Mouse (Mus musculus): ENCODE data around the gene Fbxl7.

Gene Fbxl7

GRCm38 (mm10) chr15:26895251-26895711 lies at the start of gene Fbxl7:
Fbxl7 (minus strand) TSS chr15:26895580.
- DNase-seq (ENCODE audit: low spot score): peak; percentile 70

- no peak for DNase-seq (ENCODE audit: low spot score)
These were observed 26.6 kb upstream of the Fbxl7 start for GRCm38 (mm10) chr15:26922026-26922425.

- DNase-seq (ENCODE audit: low spot score): no peak
These were observed 18.0 kb upstream of the Fbxl7 start for GRCm38 (mm10) chr15:26913427-26913826.

- no peak for DNase-seq (ENCODE audit: low spot score)
These were observed 381 bp upstream of the Fbxl7 start for GRCm38 (mm10) chr15:26895761-26896160.

- DNase-seq (ENCODE audit: low spot score): peak; percentile 10
These were observed 565 bp downstream of the Fbxl7 start for GRCm38 (mm10) chr15:26894801-26895229.

GRCm38 (mm10) chr15:26894031-26894655 lies 1.2 kb downstream of the Fbxl7 start:
- DNase-seq (ENCODE audit: low spot score): peak; percentile 21

- no peak for DNase-seq (ENCODE audit: low spot score)
These were observed 2.2 kb downstream of the Fbxl7 start for GRCm38 (mm10) chr15:26893136-26893535.

GRCm38 (mm10) chr15:26889971-26890370 lies 5.4 kb downstream of the Fbxl7 start:
- DNase-seq (ENCODE audit: low spot score): no peak

- DNase-seq (ENCODE audit: low spot score): no peak
These were observed 7.2 kb downstream of the Fbxl7 start for GRCm38 (mm10) chr15:26888170-26888569.

- no peak for DNase-seq (ENCODE audit: low spot score)
These were observed 9.4 kb downstream of the Fbxl7 start for GRCm38 (mm10) chr15:26885979-26886378.

- DNase-seq (ENCODE audit: low spot score): no peak
These were observed 15.0 kb downstream of the Fbxl7 start for GRCm38 (mm10) chr15:26880212-26880956.

- peak; percentile 57 for DNase-seq (ENCODE audit: low spot score)
These were observed 19.7 kb downstream of the Fbxl7 start for GRCm38 (mm10) chr15:26875687-26876086.

GRCm38 (mm10) chr15:26872234-26872633 lies 23.1 kb downstream of the Fbxl7 start:
- DNase-seq (ENCODE audit: low spot score): no peak

- DNase-seq (ENCODE audit: low spot score): no peak
These were observed 26.2 kb downstream of the Fbxl7 start for GRCm38 (mm10) chr15:26869197-26869596.

- no peak for DNase-seq (ENCODE audit: low spot score)
These were observed 27.9 kb downstream of the Fbxl7 start for GRCm38 (mm10) chr15:26867521-26867920.

GRCm38 (mm10) chr15:26862173-26862572 lies 33.2 kb downstream of the Fbxl7 start:
- no peak for DNase-seq (ENCODE audit: low spot score)

GRCm38 (mm10) chr15:26849626-26850025 lies 45.8 kb downstream of the Fbxl7 start:
- no peak for DNase-seq (ENCODE audit: low spot score)

GRCm38 (mm10) chr15:26842216-26842615 lies 53.2 kb downstream of the Fbxl7 start:
- no peak for DNase-seq (ENCODE audit: low spot score)

GRCm38 (mm10) chr15:26838386-26838785 lies 57.0 kb downstream of the Fbxl7 start:
- no peak for DNase-seq (ENCODE audit: low spot score)

- no peak for DNase-seq (ENCODE audit: low spot score)
These were observed 58.2 kb downstream of the Fbxl7 start for GRCm38 (mm10) chr15:26837200-26837599.

GRCm38 (mm10) chr15:26834415-26834814 lies 61.0 kb downstream of the Fbxl7 start:
- DNase-seq (ENCODE audit: low spot score): no peak

GRCm38 (mm10) chr15:26831141-26831540 lies 64.2 kb downstream of the Fbxl7 start:
- DNase-seq (ENCODE audit: low spot score): no peak

- DNase-seq (ENCODE audit: low spot score): peak; percentile 3
These were observed 78.4 kb downstream of the Fbxl7 start for GRCm38 (mm10) chr15:26816931-26817330.
